Mouse (Mus musculus) ovary, postnatal 14 days (tissue): ENCODE results near the gene Ptprk.
A peak's percentile ranks its signal among the peaks of the same experiment; 100 is the strongest.

Experiments used
- DNase-seq: peaks from one replicate; pipeline ENCODE4 v3.0.0; 2022; ENCODE audit warnings: low spot score

The Ptprk gene

GRCm38 (mm10) chr10:28074653-28075451 is at the start of gene Ptprk:
Gene Ptprk, plus strand, starts transcription at chr10:28074820.
- DNase-seq = peak; percentile 81

- DNase-seq = no peak
These were observed 46.8 kb upstream of the Ptprk start for GRCm38 (mm10) chr10:28027791-28028190.

GRCm38 (mm10) chr10:28036456-28036855 is 38.2 kb upstream of the Ptprk start:
- no peak for DNase-seq

- DNase-seq = no peak
These were observed 19.9 kb upstream of the Ptprk start for GRCm38 (mm10) chr10:28054764-28055163.

- no peak for DNase-seq
These were observed 15.4 kb upstream of the Ptprk start for GRCm38 (mm10) chr10:28059222-28059621.

GRCm38 (mm10) chr10:28067997-28068396 is 6.6 kb upstream of the Ptprk start:
- no peak for DNase-seq

GRCm38 (mm10) chr10:28073991-28074652 is 498 bp upstream of the Ptprk start:
- peak; percentile 22 for DNase-seq

GRCm38 (mm10) chr10:28075491-28076035 is 943 bp downstream of the Ptprk start:
- no peak for DNase-seq

- peak; percentile 11 for DNase-seq
These were observed 1.6 kb downstream of the Ptprk start for GRCm38 (mm10) chr10:28076036-28076855.

GRCm38 (mm10) chr10:28078270-28078669 is 3.6 kb downstream of the Ptprk start:
- no peak for DNase-seq

- no peak for DNase-seq
These were observed 6.6 kb downstream of the Ptprk start for GRCm38 (mm10) chr10:28081221-28081620.

- DNase-seq = no peak
These were observed 8.6 kb downstream of the Ptprk start for GRCm38 (mm10) chr10:28083183-28083582.

GRCm38 (mm10) chr10:28083625-28084024 is 9.0 kb downstream of the Ptprk start:
- no peak for DNase-seq

- DNase-seq = no peak
These were observed 12.7 kb downstream of the Ptprk start for GRCm38 (mm10) chr10:28087341-28087740.

GRCm38 (mm10) chr10:28087749-28088148 is 13.1 kb downstream of the Ptprk start:
- no peak for DNase-seq

GRCm38 (mm10) chr10:28096007-28096406 is 21.4 kb downstream of the Ptprk start:
- DNase-seq = no peak

GRCm38 (mm10) chr10:28097637-28098036 is 23.0 kb downstream of the Ptprk start:
- DNase-seq = no peak

- DNase-seq = no peak
These were observed 24.3 kb downstream of the Ptprk start for GRCm38 (mm10) chr10:28098923-28099322.

- no peak for DNase-seq
These were observed 28.8 kb downstream of the Ptprk start for GRCm38 (mm10) chr10:28103406-28103906.

GRCm38 (mm10) chr10:28103924-28104323 is 29.3 kb downstream of the Ptprk start:
- no peak for DNase-seq

- DNase-seq = no peak
These were observed 30.6 kb downstream of the Ptprk start for GRCm38 (mm10) chr10:28105247-28105646.
